Mouse (Mus musculus) intestine, embryonic 16.5 days (tissue): ENCODE measurements around the gene Baiap2l2. TPM values are rescaled to one million over a fixed set of nuclear protein-coding genes. Genes with fewer than 3 reads are reported as not detected.
"Not testable (repeated sequence)": the region's sequence is repeated elsewhere in the genome, so short reads cannot be mapped to it uniquely, and the experiment has no call there.

Source experiments
- ATAC-seq: fragments of 200-750 bp; cut with Nextera tagmentation; 2 replicates; pipeline ENCODE4 v1.8.0; 2017; ENCODE audit warnings: moderate TSS enrichment, moderate library complexity
- H3K27ac ChIP-seq: fragments of 300-500 bp; sonication (generic); 2 replicates; pipeline ENCODE4 v1.5.1; 2014; ENCODE audit warnings: mild to moderate bottlenecking, low read length
- H3K27me3 ChIP-seq: fragments of 300-500 bp; sonication (generic); replicated peaks from 2 replicates; pipeline ENCODE4 v1.6.1; 2014; ENCODE audit warnings: low read length, control low read depth, mixed read lengths; ENCODE audit not compliant: control insufficient read depth, insufficient read depth
- H3K36me3 ChIP-seq: fragments of 300-500 bp; sonication (generic); 2 replicates; pipeline ENCODE4 v1.6.1; 2014; ENCODE audit warnings: low read length, control low read depth; ENCODE audit not compliant: control insufficient read depth, insufficient read depth
- H3K4me1 ChIP-seq: fragments of 300-500 bp; sonication (generic); 2 replicates; pipeline ENCODE4 v1.6.1; 2014; ENCODE audit warnings: low read length, control low read depth, mixed read lengths; ENCODE audit not compliant: control insufficient read depth, insufficient read depth
- H3K4me2 ChIP-seq: fragments of 300-500 bp; sonication (generic); 2 replicates; pipeline ENCODE4 v1.6.1; 2014; ENCODE audit warnings: low read depth, low read length, control low read depth
- H3K4me3 ChIP-seq: fragments of 300-500 bp; sonication (generic); 2 replicates; pipeline ENCODE4 v1.5.1; 2014; ENCODE audit warnings: mild to moderate bottlenecking, low read length
- H3K9ac ChIP-seq: fragments of 300-500 bp; sonication (generic); 2 replicates; pipeline ENCODE4 v1.6.1; 2014; ENCODE audit warnings: low read depth, low read length
- H3K9me3 ChIP-seq: fragments of 300-500 bp; sonication (generic); 2 replicates; pipeline ENCODE4 v1.6.1; 2016; ENCODE audit warnings: low read length, control low read depth; ENCODE audit not compliant: control insufficient read depth
- WGBS: fragments of 180-500 bp; shearing (Covaris S2); extraction: QIAGEN DNeasy Blood & Tissue Kit; methylation state at CpG from one replicate; pipeline ENCODE4 v1.1.7; 2014; 5-methylcytosine and 5-hydroxymethylcytosine counted together
- polyA plus RNA-seq: library from polyadenylated mRNA; unstranded; fragments of >200 nt; fragmentation: Nextera tagmentation; extraction: Ambion mirVana; gene quantifications from 2 replicates; pipeline ENCODE4 v1.2.1, GENCODE M21; 2015

Gene Baiap2l2
- polyA plus RNA-seq, 1 experiment from 2014 or later, result 13.6 TPM

- Histone ChIP-seq H3K36me3 (peaks cover 31% of the 10 kb centered on the region), H3K4me1 (no peaks in the 10 kb centered on the region; the same call in none of the 2 replicates), H3K27me3 (no peaks in the 10 kb centered on the region), H3K4me3 (no peak overlapping the region), H3K27ac (no peak overlapping the region), H3K9ac (0 out of 2 replicates have a peak overlapping the region, but pooled peaks have one; percentile 21), H3K9me3 (no peaks in the 10 kb centered on the region), H3K4me2 (no peak overlapping the region)
- ATAC-seq, result peak; percentile 97
- WGBS, result 21% methylated on average over 10 of the region's 10 CpGs
Observed at GRCm38 (mm10) chr15:79243234-79244042, 41.9 kb downstream of the Baiap2l2 start.

- H3K27ac ChIP-seq, result no peak overlapping the region
- WGBS, result 75% methylated on average over 13 of the region's 13 CpGs
- no peak overlapping the region for H3K4me3 ChIP-seq
- no peak overlapping the region for H3K4me2 ChIP-seq
- H3K4me1 ChIP-seq, result no peaks in the 10 kb centered on the region; the same call in none of the 2 replicates
- peaks cover 31% of the 10 kb centered on the region for H3K36me3 ChIP-seq
- peak; percentile 30; the same call in 1 of the 2 replicates for ATAC-seq
- no peak overlapping the region for H3K9ac ChIP-seq
- no peaks in the 10 kb centered on the region for H3K9me3 ChIP-seq
- H3K27me3 ChIP-seq, result no peaks in the 10 kb centered on the region
Observed at GRCm38 (mm10) chr15:79242574-79243233, 42.6 kb downstream of the Baiap2l2 start.

- H3K4me1 ChIP-seq, result peaks cover 5% of the 10 kb centered on the region
- H3K9me3 ChIP-seq, result no peaks in the 10 kb centered on the region
- H3K9ac ChIP-seq, result no peak overlapping the region
- peaks cover 18% of the 10 kb centered on the region for H3K36me3 ChIP-seq
- 73% methylated on average over 6 of the region's 6 CpGs for WGBS
- no peaks in the 10 kb centered on the region for H3K27me3 ChIP-seq
- no peak overlapping the region for H3K4me3 ChIP-seq
- no peak overlapping the region for H3K4me2 ChIP-seq
- no peak overlapping the region for H3K27ac ChIP-seq
- no peak for ATAC-seq
Observed at GRCm38 (mm10) chr15:79238036-79238435, 47.3 kb downstream of the Baiap2l2 start.

GRCm38 (mm10) chr15:79235268-79235667, 50.1 kb downstream of the Baiap2l2 start:
- WGBS, result 72% methylated on average over 9 of the region's 9 CpGs
- peak; percentile 71 for ATAC-seq
- Histone ChIP-seq H3K27ac (peak overlapping the region; percentile 54), H3K4me3 (no peak overlapping the region), H3K4me1 (peaks cover 5% of the 10 kb centered on the region), H3K9me3 (no peaks in the 10 kb centered on the region), H3K9ac (no peak overlapping the region), H3K27me3 (no peaks in the 10 kb centered on the region), H3K36me3 (peaks cover 13% of the 10 kb centered on the region), H3K4me2 (no peak overlapping the region)

GRCm38 (mm10) chr15:79229058-79229821, 56.1 kb downstream of the Baiap2l2 start, which contains the start of the genes Pick1 and Gm49486:
Gene Pick1, plus strand, starts transcription at chr15:79229173.
Gene Gm49486, plus strand, starts transcription at chr15:79229391.
- Histone ChIP-seq H3K9ac (peak within 1 kb of the TSS; percentile 93), H3K27me3 (no peaks in the 10 kb centered on the region), H3K4me3 (peak within 1 kb of the TSS; percentile 81), H3K36me3 (peaks cover 9% of the 10 kb centered on the region; the same call in 1 of the 2 replicates), H3K4me2 (peak within 1 kb of the TSS; percentile 94), H3K9me3 (no peaks in the 10 kb centered on the region), H3K4me1 (no peaks in the 10 kb centered on the region), H3K27ac (peak within 1 kb of the TSS; percentile 98)
- under 1% methylated on average over 51 of the region's 51 CpGs for WGBS
- ATAC-seq, result peak; percentile 90

- H3K4me3 ChIP-seq, H3K9me3 ChIP-seq, H3K27ac ChIP-seq, H3K36me3 ChIP-seq, H3K9ac ChIP-seq, ATAC-seq, H3K27me3 ChIP-seq, H3K4me1 ChIP-seq, H3K4me2 ChIP-seq: not testable (repeated sequence)
- whole genome bisulfite sequencing, result 53% methylated on average over 2 of the region's 2 CpGs
Observed at GRCm38 (mm10) chr15:79225780-79226179, 59.6 kb downstream of the Baiap2l2 start.

- WGBS, result 11% methylated on average over 5 of the region's 5 CpGs
- H3K27me3 ChIP-seq, result no peaks in the 10 kb centered on the region
- no peak overlapping the region for H3K9ac ChIP-seq
- no peaks in the 10 kb centered on the region for H3K9me3 ChIP-seq
- H3K4me1 ChIP-seq, result no peaks in the 10 kb centered on the region
- no peak overlapping the region for H3K4me3 ChIP-seq
- ATAC-seq, result peak; percentile 27; the same call in 1 of the 2 replicates
- H3K4me2 ChIP-seq, result no peak overlapping the region
- no peak overlapping the region for H3K27ac ChIP-seq
- H3K36me3 ChIP-seq, result no peaks in the 10 kb centered on the region
Observed at GRCm38 (mm10) chr15:79224685-79225084, 60.7 kb downstream of the Baiap2l2 start.

- no peaks in the 10 kb centered on the region for H3K36me3 ChIP-seq
Observed at GRCm38 (mm10) chr15:79223641-79224040, 61.7 kb downstream of the Baiap2l2 start.

GRCm38 (mm10) chr15:79219572-79219971, 65.8 kb downstream of the Baiap2l2 start:
- ATAC-seq, result no peak
- WGBS, result 6% methylated on average over 1 of the region's 1 CpGs

More at GRCm38 (mm10) chr15:79223641-79224040, 61.7 kb downstream of the Baiap2l2 start:
- 14% methylated on average over 5 of the region's 5 CpGs for WGBS
- Histone ChIP-seq H3K4me3 (no peak overlapping the region), H3K9me3 (no peaks in the 10 kb centered on the region), H3K4me2 (no peak overlapping the region), H3K27me3 (no peaks in the 10 kb centered on the region), H3K27ac (no peak overlapping the region), H3K4me1 (no peaks in the 10 kb centered on the region), H3K9ac (no peak overlapping the region)
- no peak for ATAC-seq

More at GRCm38 (mm10) chr15:79219572-79219971, 65.8 kb downstream of the Baiap2l2 start:
- no peaks in the 10 kb centered on the region; the same call in 1 of the 2 replicates for H3K27me3 ChIP-seq
- no peaks in the 10 kb centered on the region for H3K9me3 ChIP-seq
- no peak overlapping the region for H3K4me3 ChIP-seq
- no peak overlapping the region for H3K27ac ChIP-seq
- no peaks in the 10 kb centered on the region for H3K36me3 ChIP-seq
- H3K9ac ChIP-seq, result no peak overlapping the region
- no peaks in the 10 kb centered on the region for H3K4me1 ChIP-seq
- no peak overlapping the region for H3K4me2 ChIP-seq
